Mouse (Mus musculus): ENCODE data around the gene Rnf144b. TPM values are rescaled to one million over a fixed set of nuclear protein-coding genes. Genes with fewer than 3 reads are reported as not detected.

The Rnf144b gene
- polyA plus RNA-seq, 1 experiment from 2014 or later: 0.84 TPM

GRCm38 (mm10) chr13:47282221-47282620 lies 159.8 kb downstream of the Rnf144b start:
- Histone ChIP-seq H3K4me2 (replicated peaks) (no peak overlapping the region), H3K4me3 (no peak overlapping the region), H3K4me1 (peaks cover 14% of the 10 kb centered on the region), H3K27me3 (no peaks in the 10 kb centered on the region), H3K27ac (replicated peaks) (no peak overlapping the region), H3K9ac (replicated peaks) (no peak overlapping the region), H3K9me3 (no peaks in the 10 kb centered on the region), H3K36me3 (no peaks in the 10 kb centered on the region)
- ATAC-seq (ENCODE audit: low FRiP score, low read depth): no peak
- WGBS: 80% methylated on average over 3 of the region's 3 CpGs

- no peaks in the 10 kb centered on the region for H3K4me1 ChIP-seq
- WGBS: 47% methylated on average over 4 of the region's 4 CpGs
- H3K9me3 ChIP-seq: no peaks in the 10 kb centered on the region
- no peak overlapping the region for H3K4me2 ChIP-seq (replicated peaks)
- no peak overlapping the region for H3K9ac ChIP-seq (replicated peaks)
- no peaks in the 10 kb centered on the region for H3K36me3 ChIP-seq
- no peaks in the 10 kb centered on the region for H3K27me3 ChIP-seq
- no peak overlapping the region for H3K4me3 ChIP-seq
- H3K27ac ChIP-seq (replicated peaks): no peak overlapping the region
- ATAC-seq (ENCODE audit: low FRiP score, low read depth): peak; percentile 66; the same call in 1 of the 2 replicates
Observed at GRCm38 (mm10) chr13:47288449-47288848, 166.0 kb downstream of the Rnf144b start.

- H3K36me3 ChIP-seq: no peaks in the 10 kb centered on the region
- peaks cover 5% of the 10 kb centered on the region; the same call in 1 of the 2 replicates for H3K4me1 ChIP-seq
- no peak overlapping the region for H3K4me2 ChIP-seq (replicated peaks)
- no peak overlapping the region for H3K4me3 ChIP-seq
- H3K9me3 ChIP-seq: no peaks in the 10 kb centered on the region
- no peak for ATAC-seq (ENCODE audit: low FRiP score, low read depth)
- H3K27ac ChIP-seq (replicated peaks): no peak overlapping the region
- 85% methylated on average over 8 of the region's 8 CpGs for WGBS
- no peak overlapping the region for H3K9ac ChIP-seq (replicated peaks)
- no peaks in the 10 kb centered on the region for H3K27me3 ChIP-seq
Observed at GRCm38 (mm10) chr13:47296465-47296864, 174.0 kb downstream of the Rnf144b start.

Other genes starting within 250 kb of the Rnf144b start
- gene Kif13a, start 192.8 kb upstream of the Rnf144b start, polyA plus RNA-seq (2016; fragmentation: Nextera tagmentation; extraction: Ambion mirVana): 22.0 and 24.3 TPM in 2 replicates
- 7.0 and 7.5 TPM in 2 replicates for gene Nhlrc1, start 107.8 kb upstream of the Rnf144b start, polyA plus RNA-seq (2016; fragmentation: Nextera tagmentation; extraction: Ambion mirVana)
- 22.0 TPM in 2 replicates for gene Kdm1b, start 79.2 kb upstream of the Rnf144b start, polyA plus RNA-seq (2016; fragmentation: Nextera tagmentation; extraction: Ambion mirVana)
- gene Tpmt, start 77.9 kb upstream of the Rnf144b start, polyA plus RNA-seq (2016; fragmentation: Nextera tagmentation; extraction: Ambion mirVana): 35.5 and 37.1 TPM in 2 replicates
- gene Dek, start 16.5 kb upstream of the Rnf144b start, polyA plus RNA-seq (2016; fragmentation: Nextera tagmentation; extraction: Ambion mirVana): 314 and 343 TPM in 2 replicates